Mouse (Mus musculus) T-helper 1 cell (primary cell): ENCODE results near the gene Gm34302.
"Not testable (repeated sequence)": the region's sequence is repeated elsewhere in the genome, so short reads cannot be mapped to it uniquely, and the experiment has no call there.

ENCODE experiments used
- in situ Hi-C: fragments of 300-600 bp; cut with MboI, MseI; formaldehyde crosslinking; loops from one replicate; pipeline ENCODE4 v1.15.1; 2025; ENCODE audit warnings: high pct_unique_total_duplicates

The Gm34302 gene

DNA sequence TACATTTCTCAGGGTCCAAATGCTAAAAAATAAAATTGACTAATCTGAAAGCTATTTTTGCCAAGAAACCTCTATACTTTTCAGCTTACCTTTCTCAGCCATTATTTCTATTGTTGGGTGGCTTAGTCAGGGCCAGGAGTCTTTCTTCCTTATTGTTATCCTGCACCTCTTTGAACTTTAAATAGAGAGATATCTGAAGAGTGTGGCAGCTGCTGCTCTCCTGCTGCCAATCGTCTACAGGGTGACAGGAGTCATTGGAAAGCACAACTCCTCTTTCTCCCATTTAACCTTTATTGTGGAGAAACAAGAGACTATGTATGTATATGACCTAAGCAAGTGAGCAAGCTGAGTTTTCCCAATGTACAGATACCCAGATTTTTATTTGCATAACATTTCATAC, at the start of gene Gm34302:
TSS of gene Gm34302 (minus strand) at position 154 of the 400 bp plus-strand sequence.
- in situ Hi-C loops, result no loop called here

DNA sequence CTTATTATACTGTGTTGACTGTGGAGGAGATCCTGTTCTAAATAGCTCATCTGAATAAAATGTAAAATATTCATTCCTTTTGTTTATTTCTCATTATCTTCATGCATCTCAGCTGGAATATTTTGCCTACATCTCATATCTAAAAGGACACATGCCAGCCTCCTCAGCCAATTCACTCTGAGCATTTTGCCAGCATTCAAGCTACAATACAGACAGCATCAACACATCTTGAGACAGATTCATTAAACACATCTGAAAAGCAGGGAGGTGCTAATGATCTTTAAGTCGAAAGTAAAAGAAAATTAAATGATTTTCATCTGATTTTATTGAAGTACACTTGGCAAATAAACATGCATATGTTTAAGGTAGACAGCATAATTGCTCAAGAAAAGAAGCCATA, 48.2 kb upstream of the Gm34302 start:
- in situ Hi-C loops, result no loop called here

DNA sequence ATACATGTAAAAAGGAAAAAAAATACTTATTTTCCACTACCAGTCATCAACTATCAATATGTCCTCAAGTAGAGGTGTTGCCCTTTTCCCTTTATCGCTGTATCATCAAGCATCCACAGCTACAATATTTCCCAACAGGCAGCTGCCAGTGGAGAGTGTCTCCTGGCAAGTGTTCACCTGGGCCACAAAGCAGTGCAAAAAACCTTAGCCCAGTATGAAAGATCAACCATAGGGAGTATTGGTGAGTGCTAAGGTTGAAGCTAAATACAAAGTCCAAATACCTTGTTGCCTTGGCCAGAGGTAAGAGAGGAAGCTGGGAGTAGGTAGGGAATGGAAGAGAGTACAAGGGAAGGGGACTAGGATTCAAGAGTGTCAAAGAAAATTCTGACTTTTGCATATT, 34.0 kb upstream of the Gm34302 start:
- in situ Hi-C loops, result no loop called here

DNA sequence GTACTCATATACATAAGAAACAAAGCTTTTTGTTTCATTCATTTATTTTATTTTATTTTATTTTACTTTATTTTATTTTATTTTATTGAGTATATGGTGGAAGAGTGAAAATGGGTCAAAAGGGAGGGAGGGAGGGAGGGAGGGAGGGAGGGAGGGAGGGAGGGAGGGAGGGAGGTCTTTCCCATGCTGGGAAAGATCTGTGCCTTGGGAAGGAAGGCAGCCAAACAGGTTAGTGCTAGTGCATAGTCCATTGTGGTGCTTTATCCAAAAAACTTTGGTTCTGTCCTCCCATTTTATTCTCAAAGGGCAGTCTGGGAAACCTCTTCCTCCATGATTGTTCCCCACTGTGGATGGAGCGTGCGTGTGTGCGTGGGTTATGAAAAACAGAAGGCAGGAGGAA, 32.6 kb upstream of the Gm34302 start:
- in situ Hi-C loops, result not testable (repeated sequence)

DNA sequence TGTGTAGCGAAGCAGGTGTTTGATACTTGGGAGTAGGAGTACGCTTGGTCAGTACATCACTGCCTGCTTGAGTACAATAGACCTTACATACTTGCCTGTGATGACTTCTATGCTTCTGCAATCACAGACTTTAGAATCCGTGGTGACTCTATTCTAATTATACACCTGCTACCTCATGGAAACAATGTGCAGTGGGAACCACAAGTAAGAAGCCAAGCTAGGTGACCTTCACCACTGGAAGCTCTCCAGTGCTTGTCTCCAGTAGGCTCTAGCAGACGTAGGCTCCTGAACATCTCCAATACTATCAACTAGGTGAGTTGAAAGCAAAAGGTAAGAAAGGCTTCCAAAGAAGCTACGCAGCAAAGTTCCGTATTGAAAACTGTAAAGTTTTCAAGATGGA, 27.6 kb upstream of the Gm34302 start:
- in situ Hi-C loops, result no loop called here

DNA sequence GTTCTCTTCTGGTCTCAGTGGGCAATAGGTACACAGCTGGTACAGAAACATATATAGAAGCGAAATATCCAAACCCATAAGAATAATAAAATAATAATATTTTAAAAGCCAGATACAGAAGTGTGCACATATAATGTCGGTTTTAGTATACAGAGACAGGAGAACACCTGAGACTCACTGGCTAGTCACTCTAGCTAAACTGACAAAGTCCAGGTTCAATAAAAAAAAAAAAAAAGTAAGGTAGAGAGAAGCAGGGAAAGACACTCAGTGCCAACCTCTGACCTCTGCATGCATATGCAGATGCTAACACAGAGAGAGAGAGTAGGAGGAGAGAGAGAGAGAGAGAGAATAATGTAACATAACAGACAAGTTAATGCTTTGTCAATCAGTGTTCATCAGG, 25.8 kb upstream of the Gm34302 start:
- in situ Hi-C loops, result no loop called here

DNA sequence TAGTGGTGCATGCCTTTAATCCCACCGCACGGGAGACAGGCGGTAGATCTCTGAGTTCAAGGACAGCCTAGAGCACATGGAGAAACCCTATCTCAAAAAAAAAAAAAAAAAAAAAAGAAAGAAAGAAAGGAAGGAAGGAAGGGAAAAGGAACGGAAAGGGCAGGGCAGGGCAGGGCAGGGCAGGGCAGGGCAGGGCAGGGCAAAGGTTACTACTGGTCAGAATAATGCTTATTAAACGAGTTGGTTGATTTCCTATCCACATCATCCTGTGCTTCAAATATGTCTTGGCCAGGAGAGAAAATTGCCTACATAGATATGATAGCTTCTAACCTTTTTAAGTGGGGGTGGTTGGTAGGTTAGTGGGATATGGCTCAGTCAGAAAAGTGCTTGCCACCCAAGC, 25.2 kb upstream of the Gm34302 start:
- in situ Hi-C loops, result no loop called here

DNA sequence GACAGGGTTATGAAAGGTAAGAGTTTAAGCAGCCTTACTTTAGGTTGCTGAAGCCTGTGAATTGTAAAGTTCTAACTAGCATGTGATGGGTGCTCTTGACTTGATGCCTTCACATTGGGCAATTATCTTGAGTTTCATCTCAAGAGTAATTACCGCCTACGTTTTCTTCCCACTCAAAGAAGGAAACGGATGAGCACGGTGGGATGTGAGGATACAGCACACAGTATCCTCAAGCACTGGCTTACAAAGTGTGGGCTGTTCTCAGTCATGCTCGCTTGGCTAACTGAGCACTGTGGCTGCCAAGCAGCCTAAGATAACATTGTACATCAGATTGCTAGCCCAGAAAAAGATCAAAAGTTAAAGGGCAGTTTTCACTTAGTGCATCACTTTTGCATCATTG, 20.8 kb upstream of the Gm34302 start:
- in situ Hi-C loops, result no loop called here

DNA sequence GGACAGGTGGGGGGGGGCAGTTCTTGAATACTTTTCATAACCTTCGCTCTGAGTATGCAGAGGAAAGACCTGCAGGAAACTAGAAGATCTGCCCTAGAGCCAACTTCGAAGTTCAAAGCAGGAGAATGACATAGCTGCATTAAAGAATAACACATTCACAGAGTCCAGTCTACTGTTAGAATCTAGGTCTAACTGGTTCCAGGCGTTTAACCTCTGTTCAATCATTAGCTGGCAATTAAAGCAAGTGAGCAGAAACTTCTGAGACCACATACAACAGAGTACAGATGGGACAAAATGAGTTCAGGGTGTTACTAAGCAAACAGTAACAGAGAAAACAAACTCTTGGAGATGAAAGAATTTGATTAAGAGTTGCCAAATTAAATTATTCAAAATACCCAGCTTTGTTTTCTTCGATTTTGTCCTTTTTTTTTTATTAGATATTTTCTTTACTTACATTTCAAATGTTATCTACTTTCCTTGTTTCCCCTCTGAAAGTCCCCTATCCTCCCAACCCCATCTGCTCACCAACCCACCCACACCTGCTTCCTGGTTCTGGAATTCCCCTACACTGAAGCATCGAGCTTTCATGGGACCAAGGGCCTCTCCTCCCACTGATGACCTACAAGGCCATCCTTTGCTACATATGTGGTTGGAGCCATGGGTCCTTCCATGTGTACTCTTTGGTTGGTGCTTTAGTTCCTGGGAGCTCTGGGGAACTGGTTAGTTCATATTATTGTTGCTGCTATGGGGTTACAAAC, 11.1 kb upstream of the Gm34302 start:
- in situ Hi-C loops, result no loop called here

DNA sequence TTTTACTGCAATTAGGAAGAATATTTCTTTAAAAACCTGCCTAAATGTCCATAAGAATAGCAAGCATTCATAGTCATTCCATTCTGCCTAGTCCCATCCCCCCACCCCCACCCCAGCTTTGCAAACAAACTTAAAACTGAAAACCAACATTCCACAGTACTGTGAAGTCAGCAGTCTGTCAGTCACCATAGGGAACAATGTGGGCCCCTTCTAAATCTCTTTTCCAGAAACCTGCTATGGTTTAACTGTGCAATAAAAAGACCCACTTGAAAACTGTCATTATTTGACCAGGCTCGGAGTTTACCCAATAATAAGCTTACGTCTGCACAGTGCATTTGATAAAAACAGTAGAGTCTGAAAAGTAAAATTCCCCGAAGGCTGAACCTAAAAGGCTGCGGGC, 9.9 kb upstream of the Gm34302 start:
- in situ Hi-C loops, result no loop called here

DNA sequence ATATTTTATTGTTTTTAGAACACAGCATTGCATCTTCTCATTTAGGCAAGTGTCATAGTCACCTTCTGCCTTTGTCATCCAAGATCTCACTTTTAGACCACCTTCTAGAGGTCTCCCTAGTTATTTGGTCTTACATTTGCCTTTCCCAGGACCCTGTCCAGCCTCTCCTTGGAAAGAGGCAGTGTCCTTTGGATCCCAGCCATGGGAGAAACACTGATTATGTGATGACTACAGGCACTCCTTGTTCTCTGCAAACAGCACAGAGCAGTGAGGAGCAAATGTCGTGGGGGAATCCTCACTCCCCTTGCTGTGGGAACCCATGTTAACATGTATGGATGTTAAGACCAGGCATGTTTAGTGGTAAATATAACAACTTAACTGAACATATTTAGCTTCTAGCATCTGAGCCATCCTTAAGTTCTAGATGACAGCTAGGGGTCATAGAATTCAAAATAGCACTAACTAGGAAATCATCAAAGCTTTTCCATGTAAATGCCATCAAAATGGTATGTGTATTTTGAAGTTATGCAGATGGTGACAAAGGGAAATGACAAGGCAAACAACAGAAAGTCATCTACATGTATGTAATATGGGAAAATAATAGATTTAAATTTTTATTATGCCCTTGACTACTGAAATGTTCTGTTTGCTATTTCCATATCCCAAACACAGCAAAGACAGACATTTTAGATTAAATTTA, 43.1 kb downstream of the Gm34302 start:
- in situ Hi-C loops, result no loop called here

DNA sequence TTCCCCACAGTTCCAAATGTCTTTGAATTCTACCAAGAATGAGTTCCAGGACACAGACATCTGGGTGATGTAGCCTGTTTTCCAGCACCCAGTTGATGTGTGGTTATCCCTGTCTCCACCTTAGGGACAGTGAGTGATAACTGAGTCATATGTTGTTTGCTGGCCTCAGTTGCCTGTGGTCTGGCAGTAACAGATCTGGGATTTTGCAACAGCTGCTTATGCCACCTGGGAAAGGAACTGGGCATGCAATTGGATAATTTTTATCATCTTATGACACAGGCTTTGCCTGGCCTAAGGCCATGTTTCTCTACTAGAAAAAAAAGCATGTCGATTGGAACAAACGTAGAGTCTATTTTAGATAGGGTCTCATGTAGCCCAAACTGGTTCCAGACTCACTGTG, 43.9 kb downstream of the Gm34302 start:
- in situ Hi-C loops, result no loop called here

DNA sequence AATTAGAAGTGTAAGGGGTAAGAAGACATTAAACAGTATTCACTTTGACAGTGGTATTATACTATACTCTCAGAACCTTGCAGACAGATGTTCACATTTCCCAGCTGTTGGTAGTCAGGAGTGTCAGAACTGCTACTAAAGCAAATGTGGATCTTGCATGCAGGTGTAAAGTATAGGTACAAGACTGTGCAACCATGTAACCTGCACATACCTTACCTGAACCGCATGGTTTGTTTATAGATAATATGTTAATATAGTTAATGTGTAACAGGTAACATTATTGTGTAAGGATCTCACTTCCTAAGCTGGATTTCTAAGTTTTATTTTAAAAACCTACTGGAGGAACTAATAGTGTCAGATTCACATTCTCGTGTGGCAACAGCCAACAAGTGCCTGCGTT, 44.8 kb downstream of the Gm34302 start:
- in situ Hi-C loops, result no loop called here
